Mouse (Mus musculus): ENCODE data around the gene Vmn2r72.

The Vmn2r72 gene

DNA sequence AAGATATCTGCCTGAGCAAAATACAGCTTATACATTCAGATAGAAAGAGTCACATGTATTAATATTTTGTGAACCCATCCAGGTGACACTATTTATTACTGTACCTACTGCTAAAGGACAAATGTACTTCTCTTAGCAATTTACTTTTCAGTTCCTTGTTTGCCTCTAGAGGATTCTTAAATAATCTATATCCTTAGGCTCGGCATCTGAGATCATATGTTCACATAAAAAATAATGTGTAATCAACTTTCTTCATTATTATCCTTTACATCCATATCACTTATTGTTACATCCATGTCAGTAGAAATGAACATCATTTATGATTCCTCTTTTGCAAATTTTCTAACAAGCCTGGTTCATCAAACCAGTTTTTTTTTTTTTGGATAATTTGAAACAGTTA is at the start of gene Vmn2r72:
Gene Vmn2r72, minus strand, starts transcription at position 101 of the 400 bp plus-strand sequence.
- in situ Hi-C loops (cut with MboI; ENCODE audit: low sequenced_read_pairs) = no loop called here
